Mouse (Mus musculus) forebrain, embryonic 10.5 days (tissue): Measurements from ENCODE around the gene Suv39h2. TPM values are rescaled to one million over a fixed set of nuclear protein-coding genes. Genes with fewer than 3 reads are reported as not detected.

Experiments used
- DNase-seq: peaks from one replicate; pipeline ENCODE4 v3.0.0-alpha.2; 2017; ENCODE audit warnings: low spot score; ENCODE audit errors: extremely low spot score
- H3K27ac ChIP-seq: fragments of 300-500 bp; sonication (generic); 2 replicates; pipeline ENCODE4 v1.5.1; 2016; ENCODE audit warnings: mild to moderate bottlenecking
- H3K27me3 ChIP-seq: fragments of 300-500 bp; sonication (generic); 2 replicates; pipeline ENCODE4 v1.6.1; 2016; ENCODE audit warnings: mild to moderate bottlenecking; ENCODE audit not compliant: poor library complexity, severe bottlenecking
- H3K36me3 ChIP-seq: fragments of 300-500 bp; sonication (generic); replicated peaks from 2 replicates; pipeline ENCODE4 v1.6.1; 2016; ENCODE audit warnings: mild to moderate bottlenecking, moderate library complexity
- H3K4me1 ChIP-seq: fragments of 300-500 bp; sonication (generic); 2 replicates; pipeline ENCODE4 v1.6.1; 2016
- H3K4me3 ChIP-seq: fragments of 300-500 bp; sonication (generic); 2 replicates; pipeline ENCODE4 v1.5.1; 2016; ENCODE audit warnings: mild to moderate bottlenecking, moderate library complexity
- H3K9me3 ChIP-seq: fragments of 300-500 bp; sonication (generic); 2 replicates; pipeline ENCODE4 v1.6.1; 2016; ENCODE audit warnings: mild to moderate bottlenecking, moderate library complexity
- WGBS: fragments of 180-500 bp; shearing (Covaris S2); methylation state at CpG from one replicate; pipeline ENCODE4 v1.1.7; 2016; 5-methylcytosine and 5-hydroxymethylcytosine counted together
- polyA plus RNA-seq: library from polyadenylated mRNA; unstranded; fragments of >200 nt; fragmentation: Nextera tagmentation; extraction: Ambion mirVana; gene quantifications from 2 replicates; pipeline ENCODE4 v1.2.1, GENCODE M21; 2016

Suv39h2 gene
- polyA plus RNA-seq: 39.0 and 43.7 TPM in 2 replicates

GRCm38 (mm10) chr2:3474861-3475283 lies at the start of gene Suv39h2:
Suv39h2 (minus strand) TSS chr2:3475031.
- Histone ChIP-seq H3K27me3 (no peaks in the 10 kb centered on the region), H3K36me3 (peaks cover 26% of the 10 kb centered on the region), H3K27ac (peak within 1 kb of the TSS; percentile 98), H3K4me1 (peaks cover 19% of the 10 kb centered on the region), H3K4me3 (peak within 1 kb of the TSS; percentile 89), H3K9me3 (peaks cover 3% of the 10 kb centered on the region; the same call in 1 of the 2 replicates)
- WGBS: under 1% methylated on average over 42 of the region's 42 CpGs
- peak; percentile 97 for DNase-seq

GRCm38 (mm10) chr2:3522558-3522957 lies 47.7 kb upstream of the Suv39h2 start:
- Histone ChIP-seq H3K36me3 (no peaks in the 10 kb centered on the region), H3K9me3 (no peaks in the 10 kb centered on the region), H3K4me1 (no peaks in the 10 kb centered on the region), H3K27ac (no peak overlapping the region), H3K27me3 (no peaks in the 10 kb centered on the region), H3K4me3 (no peak overlapping the region)
- DNase-seq: no peak
- WGBS: 85% methylated on average over 4 of the region's 4 CpGs

- Histone ChIP-seq H3K27ac (peak within 1 kb of the TSS; percentile 92), H3K4me1 (peaks cover 16% of the 10 kb centered on the region), H3K9me3 (no peaks in the 10 kb centered on the region), H3K36me3 (peaks cover 33% of the 10 kb centered on the region), H3K4me3 (peak within 1 kb of the TSS; percentile 85), H3K27me3 (no peaks in the 10 kb centered on the region)
- WGBS: under 1% methylated on average over 60 of the region's 60 CpGs
- peak; percentile 95 for DNase-seq
These were observed 38.0 kb upstream of the Suv39h2 start, which contains the start of the genes Gm45902, Hspa14 and Cdnf for GRCm38 (mm10) chr2:3512552-3513454. Gm45902 (minus strand) TSS chr2:3512790. Hspa14 (minus strand) TSS chr2:3512814. Cdnf (plus strand) TSS chr2:3513030.

GRCm38 (mm10) chr2:3512076-3512475 lies 37.2 kb upstream of the Suv39h2 start:
- Histone ChIP-seq H3K4me1 (peaks cover 16% of the 10 kb centered on the region), H3K9me3 (no peaks in the 10 kb centered on the region), H3K36me3 (peaks cover 40% of the 10 kb centered on the region), H3K27me3 (no peaks in the 10 kb centered on the region), H3K4me3 (peak overlapping the region; percentile 85), H3K27ac (peak overlapping the region; percentile 92)
- WGBS: 0% methylated on average over 15 of the region's 15 CpGs
- peak; percentile 45 for DNase-seq

- DNase-seq: no peak
- Histone ChIP-seq H3K27me3 (no peaks in the 10 kb centered on the region), H3K9me3 (no peaks in the 10 kb centered on the region), H3K4me3 (no peak overlapping the region), H3K36me3 (peaks cover 86% of the 10 kb centered on the region), H3K4me1 (no peaks in the 10 kb centered on the region), H3K27ac (no peak overlapping the region)
- 96% methylated on average over 5 of the region's 5 CpGs for WGBS
These were observed 26.1 kb upstream of the Suv39h2 start for GRCm38 (mm10) chr2:3500886-3501285.

- Histone ChIP-seq H3K9me3 (no peaks in the 10 kb centered on the region), H3K27ac (no peak overlapping the region), H3K36me3 (peaks cover 86% of the 10 kb centered on the region), H3K27me3 (no peaks in the 10 kb centered on the region), H3K4me3 (no peak overlapping the region), H3K4me1 (no peaks in the 10 kb centered on the region)
- 94% methylated on average over 6 of the region's 6 CpGs for WGBS
- no peak for DNase-seq
These were observed 24.7 kb upstream of the Suv39h2 start for GRCm38 (mm10) chr2:3499543-3499942.

GRCm38 (mm10) chr2:3493833-3494409 lies 19.1 kb upstream of the Suv39h2 start:
- H3K27me3 ChIP-seq: no peaks in the 10 kb centered on the region
- DNase-seq: no peak
- H3K27ac ChIP-seq: no peak overlapping the region
- H3K36me3 ChIP-seq: peaks cover 92% of the 10 kb centered on the region
- H3K9me3 ChIP-seq: no peaks in the 10 kb centered on the region
- no peak overlapping the region for H3K4me3 ChIP-seq
- WGBS: 92% methylated on average over 3 of the region's 3 CpGs
- H3K4me1 ChIP-seq: no peaks in the 10 kb centered on the region

GRCm38 (mm10) chr2:3489816-3490215 lies 15.0 kb upstream of the Suv39h2 start:
- Histone ChIP-seq H3K4me3 (no peak overlapping the region), H3K27ac (no peak overlapping the region), H3K4me1 (no peaks in the 10 kb centered on the region), H3K27me3 (no peaks in the 10 kb centered on the region), H3K36me3 (peaks cover 57% of the 10 kb centered on the region), H3K9me3 (no peaks in the 10 kb centered on the region)
- DNase-seq: no peak
- WGBS: 88% methylated on average over 3 of the region's 3 CpGs

- peaks cover 7% of the 10 kb centered on the region for H3K4me1 ChIP-seq
- no peaks in the 10 kb centered on the region for H3K27me3 ChIP-seq
- H3K4me3 ChIP-seq: no peak overlapping the region
- H3K27ac ChIP-seq: no peak overlapping the region
- H3K9me3 ChIP-seq: peaks cover 3% of the 10 kb centered on the region; the same call in 1 of the 2 replicates
- 86% methylated on average over 3 of the region's 3 CpGs for WGBS
- DNase-seq: no peak
- H3K36me3 ChIP-seq: no peaks in the 10 kb centered on the region
These were observed 5.4 kb upstream of the Suv39h2 start for GRCm38 (mm10) chr2:3480239-3480638.

GRCm38 (mm10) chr2:3475746-3476251 lies 968 bp upstream of the Suv39h2 start:
- Histone ChIP-seq H3K4me1 (peaks cover 19% of the 10 kb centered on the region), H3K4me3 (peak overlapping the region; percentile 89; the same call in 1 of the 2 replicates), H3K36me3 (peaks cover 17% of the 10 kb centered on the region), H3K27me3 (no peaks in the 10 kb centered on the region), H3K27ac (peak overlapping the region; percentile 98), H3K9me3 (peaks cover 3% of the 10 kb centered on the region; the same call in 1 of the 2 replicates)
- DNase-seq: no peak
- WGBS: 70% methylated on average over 3 of the region's 3 CpGs

- Histone ChIP-seq H3K27ac (peak overlapping the region; percentile 98), H3K4me1 (peaks cover 19% of the 10 kb centered on the region), H3K27me3 (no peaks in the 10 kb centered on the region), H3K9me3 (peaks cover 3% of the 10 kb centered on the region; the same call in 1 of the 2 replicates), H3K36me3 (peaks cover 31% of the 10 kb centered on the region), H3K4me3 (peak overlapping the region; percentile 89)
- 0% methylated on average over 46 of the region's 46 CpGs for WGBS
- DNase-seq: peak; percentile 80
These were observed 448 bp downstream of the Suv39h2 start for GRCm38 (mm10) chr2:3474361-3474805.

- WGBS: under 1% methylated on average over 12 of the region's 12 CpGs
- no peak for DNase-seq
- Histone ChIP-seq H3K4me3 (peak overlapping the region; percentile 89), H3K9me3 (no peaks in the 10 kb centered on the region), H3K27ac (peak overlapping the region; percentile 98), H3K36me3 (peaks cover 36% of the 10 kb centered on the region), H3K27me3 (no peaks in the 10 kb centered on the region), H3K4me1 (peaks cover 19% of the 10 kb centered on the region)
These were observed 940 bp downstream of the Suv39h2 start for GRCm38 (mm10) chr2:3473891-3474290.
